Mouse (Mus musculus): ENCODE data around the gene 1700028P14Rik. TPM values are rescaled to one million over a fixed set of nuclear protein-coding genes. Genes with fewer than 3 reads are reported as not detected.

The 1700028P14Rik gene
- polyA plus RNA-seq, 1 experiment from 2014 or later = 1.9 TPM

GRCm38 (mm10) chr19:23521831-23522230 is 130.8 kb downstream of the 1700028P14Rik start:
- Histone ChIP-seq H3K4me2 (ENCODE audit: low read length) (no peak overlapping the region), H3K36me3 (ENCODE audit: control insufficient read depth, insufficient read depth, low read length) (no peaks in the 10 kb centered on the region), H3K27ac (ENCODE audit: low read length) (no peak overlapping the region), H3K27me3 (ENCODE audit: control insufficient read depth, insufficient read depth, low read depth, low read length) (no peaks in the 10 kb centered on the region), H3K9ac (ENCODE audit: low read depth, low read length) (no peak overlapping the region), H3K4me1 (ENCODE audit: control insufficient read depth, insufficient read depth, low read length) (no peaks in the 10 kb centered on the region), H3K4me3 (ENCODE audit: low read depth, low read length) (no peak overlapping the region), H3K9me3 (replicated peaks; ENCODE audit: control insufficient read depth, low read length, poor library complexity, severe bottlenecking) (no peaks in the 10 kb centered on the region)
- WGBS = 89% methylated on average over 4 of the region's 4 CpGs
- ATAC-seq = no peak

- no peaks in the 10 kb centered on the region for H3K4me1 ChIP-seq (ENCODE audit: control insufficient read depth, insufficient read depth, low read length)
- 92% methylated on average over 8 of the region's 8 CpGs for WGBS
- H3K4me3 ChIP-seq (ENCODE audit: low read depth, low read length) = no peak overlapping the region
- H3K36me3 ChIP-seq (ENCODE audit: control insufficient read depth, insufficient read depth, low read length) = no peaks in the 10 kb centered on the region
- H3K4me2 ChIP-seq (ENCODE audit: low read length) = no peak overlapping the region
- ATAC-seq = no peak
- H3K9me3 ChIP-seq (replicated peaks; ENCODE audit: control insufficient read depth, low read length, poor library complexity, severe bottlenecking) = no peaks in the 10 kb centered on the region
- no peak overlapping the region for H3K9ac ChIP-seq (ENCODE audit: low read depth, low read length)
- H3K27me3 ChIP-seq (ENCODE audit: control insufficient read depth, insufficient read depth, low read depth, low read length) = no peaks in the 10 kb centered on the region
- H3K27ac ChIP-seq (ENCODE audit: low read length) = no peak overlapping the region
Measured at GRCm38 (mm10) chr19:23521071-23521470, 131.5 kb downstream of the 1700028P14Rik start.

GRCm38 (mm10) chr19:23520629-23521028 is 132.0 kb downstream of the 1700028P14Rik start:
- no peak overlapping the region for H3K27ac ChIP-seq (ENCODE audit: low read length)
- H3K4me3 ChIP-seq (ENCODE audit: low read depth, low read length) = no peak overlapping the region
- ATAC-seq = no peak
- H3K36me3 ChIP-seq (ENCODE audit: control insufficient read depth, insufficient read depth, low read length) = no peaks in the 10 kb centered on the region
- no peaks in the 10 kb centered on the region for H3K4me1 ChIP-seq (ENCODE audit: control insufficient read depth, insufficient read depth, low read length)
- no peak overlapping the region for H3K9ac ChIP-seq (ENCODE audit: low read depth, low read length)
- H3K4me2 ChIP-seq (ENCODE audit: low read length) = no peak overlapping the region
- 89% methylated on average over 5 of the region's 5 CpGs for WGBS
- H3K27me3 ChIP-seq (ENCODE audit: control insufficient read depth, insufficient read depth, low read depth, low read length) = no peaks in the 10 kb centered on the region
- no peaks in the 10 kb centered on the region for H3K9me3 ChIP-seq (replicated peaks; ENCODE audit: control insufficient read depth, low read length, poor library complexity, severe bottlenecking)

GRCm38 (mm10) chr19:23518477-23518876 is 134.1 kb downstream of the 1700028P14Rik start:
- no peak overlapping the region for H3K27ac ChIP-seq (ENCODE audit: low read length)
- H3K4me3 ChIP-seq (ENCODE audit: low read depth, low read length) = no peak overlapping the region
- 89% methylated on average over 5 of the region's 5 CpGs for WGBS
- no peaks in the 10 kb centered on the region for H3K27me3 ChIP-seq (ENCODE audit: control insufficient read depth, insufficient read depth, low read depth, low read length)
- H3K36me3 ChIP-seq (ENCODE audit: control insufficient read depth, insufficient read depth, low read length) = no peaks in the 10 kb centered on the region
- no peak overlapping the region for H3K4me2 ChIP-seq (ENCODE audit: low read length)
- H3K9me3 ChIP-seq (replicated peaks; ENCODE audit: control insufficient read depth, low read length, poor library complexity, severe bottlenecking) = no peaks in the 10 kb centered on the region
- no peak overlapping the region for H3K9ac ChIP-seq (ENCODE audit: low read depth, low read length)
- no peak for ATAC-seq
- H3K4me1 ChIP-seq (ENCODE audit: control insufficient read depth, insufficient read depth, low read length) = no peaks in the 10 kb centered on the region

GRCm38 (mm10) chr19:23511303-23511702 is 141.3 kb downstream of the 1700028P14Rik start:
- H3K36me3 ChIP-seq (ENCODE audit: control insufficient read depth, insufficient read depth, low read length) = no peaks in the 10 kb centered on the region
- peaks cover 9% of the 10 kb centered on the region for H3K4me1 ChIP-seq (ENCODE audit: control insufficient read depth, insufficient read depth, low read length)
- no peak overlapping the region for H3K9ac ChIP-seq (ENCODE audit: low read depth, low read length)
- H3K4me3 ChIP-seq (ENCODE audit: low read depth, low read length) = no peak overlapping the region
- no peaks in the 10 kb centered on the region for H3K9me3 ChIP-seq (replicated peaks; ENCODE audit: control insufficient read depth, low read length, poor library complexity, severe bottlenecking)
- WGBS = 46% methylated on average over 2 of the region's 2 CpGs
- no peaks in the 10 kb centered on the region for H3K27me3 ChIP-seq (ENCODE audit: control insufficient read depth, insufficient read depth, low read depth, low read length)
- no peak overlapping the region for H3K27ac ChIP-seq (ENCODE audit: low read length)
- H3K4me2 ChIP-seq (ENCODE audit: low read length) = no peak overlapping the region
- ATAC-seq = no peak

Other genes with a start within 250 kb of the 1700028P14Rik start
- 2.4 and 4.2 TPM in 2 replicates for gene Mamdc2, start 204.4 kb downstream of the 1700028P14Rik start, polyA plus RNA-seq (2015; fragmentation: Nextera tagmentation; extraction: Ambion mirVana)
- gene Ptar1, start 34.6 kb upstream of the 1700028P14Rik start, polyA plus RNA-seq (2015; fragmentation: Nextera tagmentation; extraction: Ambion mirVana) = 4.3 and 5.6 TPM in 2 replicates
- gene Apba1, start 106.1 kb upstream of the 1700028P14Rik start, polyA plus RNA-seq (2015; fragmentation: Nextera tagmentation; extraction: Ambion mirVana) = 10.9 and 12.3 TPM in 2 replicates

Data from midbrain, embryonic 16.5 days (tissue).